Mouse (Mus musculus) stomach, embryonic 15.5 days (tissue): ENCODE data around the gene Hsd17b2. TPM values are rescaled to one million over a fixed set of nuclear protein-coding genes. Genes with fewer than 3 reads are reported as not detected.

ENCODE experiments used
- ATAC-seq: fragments of 200-750 bp; cut with Nextera tagmentation; 2 replicates; pipeline ENCODE4 v1.8.0; 2017; ENCODE audit warnings: low read depth, moderate number of reproducible peaks, moderate TSS enrichment; ENCODE audit not compliant: insufficient read depth, low FRiP score
- H3K27ac ChIP-seq: fragments of 300-500 bp; sonication (generic); 2 replicates; pipeline ENCODE4 v1.5.1; 2015; ENCODE audit warnings: mild to moderate bottlenecking, inconsistent platforms
- H3K27me3 ChIP-seq: fragments of 300-500 bp; sonication (generic); replicated peaks from 2 replicates; pipeline ENCODE4 v1.6.1; 2015; ENCODE audit warnings: inconsistent platforms
- H3K36me3 ChIP-seq: fragments of 300-500 bp; sonication (generic); 2 replicates; pipeline ENCODE4 v1.6.1; 2015; ENCODE audit warnings: inconsistent platforms
- H3K4me1 ChIP-seq: fragments of 300-500 bp; sonication (generic); 2 replicates; pipeline ENCODE4 v1.6.1; 2015; ENCODE audit warnings: inconsistent platforms
- H3K4me2 ChIP-seq: fragments of 300-500 bp; sonication (generic); 2 replicates; pipeline ENCODE4 v1.6.1; 2015; ENCODE audit warnings: mild to moderate bottlenecking, inconsistent platforms
- H3K4me3 ChIP-seq: fragments of 300-500 bp; sonication (generic); replicated peaks from 2 replicates; pipeline ENCODE4 v1.5.1; 2015; ENCODE audit warnings: inconsistent platforms
- H3K9ac ChIP-seq: fragments of 300-500 bp; sonication (generic); 2 replicates; pipeline ENCODE4 v1.6.1; 2015; ENCODE audit warnings: inconsistent platforms
- H3K9me3 ChIP-seq: fragments of 300-500 bp; sonication (generic); 2 replicates; pipeline ENCODE4 v1.6.1; 2016; ENCODE audit warnings: inconsistent platforms
- WGBS: fragments of 180-500 bp; shearing (Covaris S2); methylation state at CpG from one replicate; pipeline ENCODE4 v1.1.7; 2015; 5-methylcytosine and 5-hydroxymethylcytosine counted together
- polyA plus RNA-seq: library from polyadenylated mRNA; unstranded; fragments of >200 nt; fragmentation: Nextera tagmentation; extraction: Ambion mirVana; gene quantifications from 2 replicates; pipeline ENCODE4 v1.2.1, GENCODE M21; 2015

The Hsd17b2 gene
- polyA plus RNA-seq, 1 experiment from 2014 or later: 23.7 TPM

DNA sequence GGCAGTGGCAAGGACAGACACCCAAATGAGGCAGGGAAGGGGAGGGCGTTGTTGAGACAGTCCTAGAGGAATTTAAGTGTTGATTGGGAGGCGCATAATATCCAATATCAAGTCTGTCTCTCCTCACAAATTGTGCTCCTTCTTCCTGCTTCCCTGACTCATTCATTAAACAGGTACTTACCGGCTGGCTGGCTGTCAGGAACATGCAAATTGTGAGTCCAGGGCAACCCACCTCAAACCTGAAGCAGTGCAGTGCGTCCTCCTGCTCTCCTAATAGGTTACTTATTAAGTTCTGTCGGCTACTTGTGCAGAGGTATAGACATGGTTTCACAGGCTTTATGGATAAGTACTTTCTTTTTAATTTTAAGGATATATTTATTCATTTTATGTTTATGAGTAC, 103.7 kb downstream of the Hsd17b2 start:
- peak; percentile 40 for ATAC-seq
- H3K36me3 ChIP-seq: no peaks in the 10 kb centered on the region
- peaks cover 12% of the 10 kb centered on the region for H3K4me1 ChIP-seq
- H3K9ac ChIP-seq: no peak overlapping the region
- WGBS: 50% methylated on average over 5 of the region's 5 CpGs
- no peak overlapping the region for H3K4me2 ChIP-seq
- H3K27ac ChIP-seq: peak overlapping the region; percentile 53; the same call in 1 of the 2 replicates
- H3K9me3 ChIP-seq: no peaks in the 10 kb centered on the region
- no peak overlapping the region for H3K4me3 ChIP-seq
- H3K27me3 ChIP-seq: no peaks in the 10 kb centered on the region

Other genes starting within 250 kb of the Hsd17b2 start
- 4.2 and 4.9 TPM in 2 replicates for gene Plcg2, start 203.6 kb upstream of the Hsd17b2 start, polyA plus RNA-seq
- 7.2 TPM in 2 replicates for gene Sdr42e1, start 28.2 kb upstream of the Hsd17b2 start, polyA plus RNA-seq
- 58.6 and 58.8 TPM in 2 replicates for gene Mphosph6, start 100.0 kb downstream of the Hsd17b2 start, polyA plus RNA-seq